Mouse (Mus musculus) lung, embryonic 16.5 days (tissue): ENCODE results near the gene Atp5l. TPM values are rescaled to one million over a fixed set of nuclear protein-coding genes. Genes with fewer than 3 reads are reported as not detected.

Experiments
- ATAC-seq: fragments of 200-750 bp; cut with Nextera tagmentation; 2 replicates; pipeline ENCODE4 v1.8.0; 2017; ENCODE audit warnings: low read depth, mild to moderate bottlenecking, moderate library complexity
- H3K27ac ChIP-seq: fragments of 300-500 bp; sonication (generic); 2 replicates; pipeline ENCODE4 v1.5.1; 2014; ENCODE audit warnings: mild to moderate bottlenecking, control low read depth, low read length
- H3K27me3 ChIP-seq: fragments of 300-500 bp; sonication (generic); 2 replicates; pipeline ENCODE4 v1.6.1; 2014; ENCODE audit warnings: low read depth, low read length, mixed read lengths; ENCODE audit not compliant: control insufficient read depth, insufficient read depth
- H3K36me3 ChIP-seq: fragments of 300-500 bp; sonication (generic); 2 replicates; pipeline ENCODE4 v1.6.1; 2014; ENCODE audit warnings: low read length; ENCODE audit not compliant: control insufficient read depth, insufficient read depth
- H3K4me1 ChIP-seq: fragments of 300-500 bp; sonication (generic); replicated peaks from 2 replicates; pipeline ENCODE4 v1.6.1; 2014; ENCODE audit warnings: low read length, mixed read lengths; ENCODE audit not compliant: control insufficient read depth, insufficient read depth
- H3K4me2 ChIP-seq: fragments of 300-500 bp; sonication (generic); 2 replicates; pipeline ENCODE4 v1.6.1; 2014; ENCODE audit warnings: low read depth, low read length, control low read depth
- H3K4me3 ChIP-seq: fragments of 300-500 bp; sonication (generic); 2 replicates; pipeline ENCODE4 v1.5.1; 2014; ENCODE audit warnings: mild to moderate bottlenecking, low read length, control low read depth
- H3K9ac ChIP-seq: fragments of 300-500 bp; sonication (generic); 2 replicates; pipeline ENCODE4 v1.6.1; 2014; ENCODE audit warnings: low read length, control low read depth
- H3K9me3 ChIP-seq: fragments of 300-500 bp; sonication (generic); 2 replicates; pipeline ENCODE4 v1.6.1; 2016; ENCODE audit warnings: low read length; ENCODE audit not compliant: control insufficient read depth
- WGBS: fragments of 180-500 bp; shearing (Covaris S2); extraction: QIAGEN DNeasy Blood & Tissue Kit; methylation state at CpG from one replicate; pipeline ENCODE4 v1.1.7; 2014; 5-methylcytosine and 5-hydroxymethylcytosine counted together
- polyA plus RNA-seq: library from polyadenylated mRNA; unstranded; fragments of >200 nt; fragmentation: Nextera tagmentation; extraction: Ambion mirVana; gene quantifications from 2 replicates; pipeline ENCODE4 v1.2.1, GENCODE M21; 2015

Atp5l gene
- polyA plus RNA-seq, 1 experiment from 2014 or later = 656 TPM

DNA sequence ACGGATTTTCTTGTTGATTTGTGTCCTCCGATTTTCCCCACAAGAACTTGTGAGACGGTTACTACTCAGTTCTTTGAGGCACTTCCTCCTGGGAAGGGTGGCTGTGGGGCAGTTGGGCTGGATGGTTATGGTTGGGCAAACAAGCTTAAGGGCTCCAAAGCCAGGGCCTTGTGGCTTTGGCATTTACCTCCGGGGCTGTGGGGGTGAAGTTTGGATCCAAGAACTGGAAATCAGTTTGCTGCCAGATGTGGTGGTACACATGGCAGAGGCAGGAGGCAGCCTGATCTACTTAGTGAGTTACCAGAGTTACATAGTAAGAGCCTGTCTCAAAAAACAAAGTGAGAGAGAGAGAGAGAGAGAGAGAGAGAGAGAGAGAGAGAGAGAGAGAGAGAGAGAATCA lies 16.7 kb downstream of the Atp5l start:
- no peaks in the 10 kb centered on the region for H3K9me3 ChIP-seq
- 67% methylated on average over 4 of the region's 4 CpGs for WGBS
- H3K27me3 ChIP-seq = no peaks in the 10 kb centered on the region
- no peak overlapping the region for H3K27ac ChIP-seq
- ATAC-seq = no peak
- no peak overlapping the region for H3K9ac ChIP-seq
- no peaks in the 10 kb centered on the region for H3K36me3 ChIP-seq
- H3K4me2 ChIP-seq = no peak overlapping the region
- H3K4me1 ChIP-seq = peaks cover 8% of the 10 kb centered on the region
- no peak overlapping the region for H3K4me3 ChIP-seq

DNA sequence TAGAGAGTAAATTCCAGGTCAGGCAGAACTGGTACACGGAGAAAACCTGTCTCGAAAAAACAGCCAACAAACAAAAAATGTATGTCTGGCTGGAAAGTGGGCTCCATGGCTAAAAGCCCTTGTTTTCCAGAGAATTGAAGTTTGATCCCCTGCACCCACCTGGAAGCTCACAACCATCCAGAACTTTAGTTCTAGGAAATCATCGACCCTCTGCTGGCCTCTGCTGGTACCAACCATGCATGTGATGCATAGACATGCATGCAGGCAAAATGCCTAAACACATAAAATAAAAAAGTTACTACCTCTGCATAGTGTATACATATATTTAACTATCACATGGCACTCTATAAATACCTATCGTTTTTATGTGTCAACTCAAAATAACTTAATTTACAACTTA lies 20.1 kb downstream of the Atp5l start:
- no peak overlapping the region for H3K27ac ChIP-seq
- no peak overlapping the region for H3K4me2 ChIP-seq
- H3K27me3 ChIP-seq = no peaks in the 10 kb centered on the region
- H3K9me3 ChIP-seq = no peaks in the 10 kb centered on the region
- no peak for ATAC-seq
- H3K9ac ChIP-seq = no peak overlapping the region
- 55% methylated on average over 4 of the region's 4 CpGs for WGBS
- H3K4me3 ChIP-seq = no peak overlapping the region
- H3K36me3 ChIP-seq = no peaks in the 10 kb centered on the region
- H3K4me1 ChIP-seq = peaks cover 5% of the 10 kb centered on the region

DNA sequence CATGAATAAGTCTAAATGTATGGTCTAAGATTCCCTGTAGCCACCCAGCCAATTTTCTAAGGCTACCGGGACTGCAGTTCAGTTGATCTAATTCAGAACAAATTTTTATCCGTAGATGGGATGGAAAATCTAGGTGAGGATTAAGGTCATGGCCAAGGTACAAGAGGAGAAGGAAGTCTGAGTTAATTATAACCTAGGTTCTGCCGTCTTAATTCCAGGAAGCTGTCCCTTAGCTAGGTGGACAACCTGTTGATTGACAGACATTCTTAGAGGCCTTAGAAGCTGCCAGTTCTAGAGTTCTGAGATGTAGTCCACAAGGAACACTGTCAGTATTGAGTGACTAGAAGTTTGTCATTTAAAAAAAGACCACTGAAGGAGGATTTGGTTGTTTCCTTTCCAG lies 20.8 kb downstream of the Atp5l start:
- H3K4me1 ChIP-seq = no peaks in the 10 kb centered on the region
- no peaks in the 10 kb centered on the region for H3K36me3 ChIP-seq
- H3K4me2 ChIP-seq = no peak overlapping the region
- no peak for ATAC-seq
- H3K27ac ChIP-seq = no peak overlapping the region
- H3K9ac ChIP-seq = no peak overlapping the region
- H3K27me3 ChIP-seq = no peaks in the 10 kb centered on the region
- H3K9me3 ChIP-seq = no peaks in the 10 kb centered on the region
- H3K4me3 ChIP-seq = no peak overlapping the region
- 68% methylated on average over 3 of the region's 3 CpGs for WGBS

DNA sequence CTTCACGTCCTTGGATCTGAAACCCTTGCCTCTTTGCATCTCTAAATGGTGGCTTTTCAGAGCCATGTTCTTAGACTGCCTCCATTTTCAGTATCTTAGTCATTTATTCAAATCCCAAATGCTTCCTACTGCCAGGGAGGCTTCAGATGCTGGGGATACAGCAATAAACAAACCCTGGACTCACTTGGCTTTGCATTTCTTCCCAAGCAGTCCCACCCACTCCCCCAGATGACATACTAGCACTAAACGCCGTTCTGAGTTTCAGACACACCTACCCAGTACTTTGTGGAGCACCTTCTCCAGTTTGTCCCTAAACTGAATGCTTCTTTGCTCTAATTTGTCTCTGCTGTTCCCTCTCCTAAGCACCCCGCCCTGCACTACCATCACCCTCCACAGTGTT lies 23.5 kb downstream of the Atp5l start:
- no peak for ATAC-seq
- Histone ChIP-seq H3K27me3 (no peaks in the 10 kb centered on the region), H3K4me2 (no peak overlapping the region), H3K36me3 (no peaks in the 10 kb centered on the region), H3K9me3 (no peaks in the 10 kb centered on the region), H3K4me3 (no peak overlapping the region), H3K4me1 (no peaks in the 10 kb centered on the region), H3K9ac (no peak overlapping the region), H3K27ac (no peak overlapping the region)
- WGBS = 60% methylated on average over 4 of the region's 4 CpGs

DNA sequence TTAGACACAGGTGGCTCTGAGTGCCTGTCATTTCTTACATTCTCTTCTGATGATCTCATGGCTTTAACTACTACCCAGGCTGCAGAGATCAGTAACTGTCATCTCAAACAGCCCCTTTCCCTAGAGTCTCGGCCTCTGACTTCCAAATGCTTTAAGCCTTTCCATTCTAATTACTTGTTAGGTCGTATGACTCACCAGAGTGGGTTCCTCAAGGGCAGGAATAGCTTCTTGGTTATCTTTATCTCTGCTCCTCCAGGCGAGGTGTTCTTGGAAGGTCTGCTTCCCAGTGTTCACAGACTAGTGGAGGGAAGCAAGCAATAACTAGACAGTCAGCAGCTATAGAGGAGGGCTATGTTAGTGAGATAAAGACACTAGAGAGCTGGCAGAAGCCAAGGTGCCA lies 27.9 kb downstream of the Atp5l start:
- H3K9ac ChIP-seq = no peak overlapping the region
- H3K4me1 ChIP-seq = no peaks in the 10 kb centered on the region
- no peak overlapping the region for H3K27ac ChIP-seq
- no peak for ATAC-seq
- 44% methylated on average over 3 of the region's 3 CpGs for WGBS
- no peaks in the 10 kb centered on the region for H3K9me3 ChIP-seq
- H3K4me2 ChIP-seq = no peak overlapping the region
- no peak overlapping the region for H3K4me3 ChIP-seq
- H3K27me3 ChIP-seq = no peaks in the 10 kb centered on the region
- no peaks in the 10 kb centered on the region for H3K36me3 ChIP-seq

DNA sequence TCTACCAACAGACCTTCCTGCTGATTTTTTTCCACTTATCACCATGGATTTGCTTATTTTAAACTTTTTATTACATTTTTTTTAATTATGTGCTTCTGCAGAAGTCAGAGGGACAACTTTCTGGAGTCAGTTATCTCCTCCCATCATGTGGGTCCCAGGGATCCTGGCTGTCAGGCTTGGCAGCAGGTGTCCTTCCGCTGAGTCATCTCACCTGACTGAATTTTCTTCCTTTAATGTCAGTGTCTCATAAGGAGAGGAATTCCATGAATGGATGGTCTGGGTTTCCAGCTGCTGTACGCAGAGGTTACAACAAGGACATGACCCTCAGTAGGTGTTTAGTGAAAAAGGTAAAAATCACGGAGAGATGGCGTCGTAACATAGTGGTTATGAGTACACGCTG lies 29.3 kb downstream of the Atp5l start:
- Histone ChIP-seq H3K9ac (no peak overlapping the region), H3K9me3 (no peaks in the 10 kb centered on the region), H3K4me3 (no peak overlapping the region), H3K36me3 (no peaks in the 10 kb centered on the region), H3K27ac (no peak overlapping the region), H3K4me1 (no peaks in the 10 kb centered on the region), H3K4me2 (no peak overlapping the region), H3K27me3 (no peaks in the 10 kb centered on the region)
- WGBS = 80% methylated on average over 6 of the region's 6 CpGs
- no peak for ATAC-seq

DNA sequence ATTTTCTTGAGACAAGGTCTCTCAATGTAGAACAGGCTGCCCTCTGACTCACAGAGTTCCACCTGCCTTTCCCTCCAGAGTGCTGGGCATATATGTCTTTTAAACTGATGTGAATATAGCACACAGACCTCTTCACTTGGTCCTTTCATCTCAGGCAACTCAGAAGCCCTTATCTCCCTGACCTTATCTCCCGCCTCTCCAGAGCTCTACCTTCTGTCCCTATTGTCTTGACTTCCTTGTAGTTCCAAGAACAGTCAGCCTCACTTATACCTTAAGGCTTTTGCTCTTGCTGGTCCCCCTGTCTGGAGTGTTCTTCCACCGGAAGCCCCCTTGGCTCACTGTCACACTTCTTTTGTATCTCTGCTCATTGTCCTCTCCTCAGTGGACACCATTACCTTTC lies 30.4 kb downstream of the Atp5l start:
- H3K36me3 ChIP-seq = no peaks in the 10 kb centered on the region
- 37% methylated on average over 2 of the region's 2 CpGs for WGBS
- no peaks in the 10 kb centered on the region for H3K9me3 ChIP-seq
- no peak overlapping the region for H3K4me3 ChIP-seq
- no peak overlapping the region for H3K9ac ChIP-seq
- H3K4me2 ChIP-seq = no peak overlapping the region
- no peaks in the 10 kb centered on the region for H3K27me3 ChIP-seq
- ATAC-seq = no peak
- no peak overlapping the region for H3K27ac ChIP-seq
- no peaks in the 10 kb centered on the region for H3K4me1 ChIP-seq

DNA sequence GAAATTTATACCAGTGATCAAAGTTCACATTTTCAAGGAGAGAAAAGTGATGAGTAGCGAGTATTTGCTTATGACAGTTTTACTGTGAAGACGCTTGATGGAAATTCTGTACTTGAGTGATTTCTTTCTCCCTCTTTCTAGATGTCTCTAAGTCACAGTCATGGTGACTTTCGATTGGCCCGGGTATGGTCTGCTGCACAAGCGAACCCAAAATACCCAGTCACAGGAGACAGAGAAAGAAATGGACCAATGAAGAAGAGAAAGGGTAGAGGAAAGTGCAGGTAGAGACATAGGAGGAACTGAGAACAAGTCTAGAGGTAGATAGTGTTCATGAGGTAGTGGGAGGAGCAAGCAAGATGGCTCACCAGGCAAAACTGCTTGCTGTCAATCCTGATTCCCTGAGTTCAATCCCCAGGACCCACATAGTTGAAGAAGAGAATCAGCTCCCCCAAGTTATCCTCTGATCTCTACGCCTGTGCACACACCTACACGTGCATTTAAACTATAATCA lies 32.4 kb downstream of the Atp5l start:
- no peaks in the 10 kb centered on the region for H3K9me3 ChIP-seq

DNA sequence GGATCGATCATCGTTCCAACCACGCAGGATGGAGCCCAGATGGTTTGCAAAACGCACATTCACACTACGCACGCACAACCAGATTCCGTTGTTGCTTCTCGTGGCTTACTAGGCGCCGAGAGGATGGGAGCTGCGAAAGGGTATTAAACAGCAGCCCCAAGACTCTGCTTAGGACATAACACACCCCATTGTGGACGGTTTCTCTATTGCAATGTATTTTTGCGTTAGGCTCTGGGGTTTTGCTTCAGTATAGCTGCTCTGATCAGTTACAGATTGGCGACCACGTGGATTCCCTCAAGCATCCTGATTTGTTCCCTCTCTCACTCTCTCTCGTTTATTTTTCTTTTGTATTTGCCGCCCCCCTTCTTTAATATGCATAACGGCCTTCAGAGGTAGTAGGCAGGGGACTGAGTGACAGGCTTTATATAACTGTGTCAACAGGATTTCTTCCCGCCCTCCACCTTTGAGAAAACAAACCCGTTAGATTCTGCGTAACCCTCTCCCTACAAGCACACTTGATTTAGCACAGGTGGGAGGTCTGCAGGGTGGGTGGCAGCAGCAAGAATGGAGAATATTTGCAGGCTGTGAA lies 37.5 kb downstream of the Atp5l start:
- WGBS = under 1% methylated on average over 21 of the region's 21 CpGs
- Histone ChIP-seq H3K27me3 (no peaks in the 10 kb centered on the region), H3K4me1 (peaks cover 24% of the 10 kb centered on the region), H3K36me3 (no peaks in the 10 kb centered on the region), H3K4me3 (peak overlapping the region; percentile 97), H3K9ac (no peak overlapping the region), H3K9me3 (no peaks in the 10 kb centered on the region), H3K4me2 (peak overlapping the region; percentile 98), H3K27ac (no peak overlapping the region)
- no peak for ATAC-seq

More for the DNA sequence above, 32.4 kb downstream of the Atp5l start:
- H3K4me1 ChIP-seq = peaks cover 3% of the 10 kb centered on the region
- 83% methylated on average over 7 of the region's 7 CpGs for WGBS
- H3K9ac ChIP-seq = no peak overlapping the region
- no peak overlapping the region for H3K27ac ChIP-seq
- no peaks in the 10 kb centered on the region for H3K27me3 ChIP-seq
- no peak overlapping the region for H3K4me2 ChIP-seq
- H3K4me3 ChIP-seq = no peak overlapping the region
- H3K36me3 ChIP-seq = no peaks in the 10 kb centered on the region
- ATAC-seq = no peak
